Mouse (Mus musculus): Measurements from ENCODE around the gene Siglecg. TPM values are rescaled to one million over a fixed set of nuclear protein-coding genes. Genes with fewer than 3 reads are reported as not detected.

The Siglecg gene
- polyA plus RNA-seq, 1 experiment from 2014 or later, result not detected

DNA sequence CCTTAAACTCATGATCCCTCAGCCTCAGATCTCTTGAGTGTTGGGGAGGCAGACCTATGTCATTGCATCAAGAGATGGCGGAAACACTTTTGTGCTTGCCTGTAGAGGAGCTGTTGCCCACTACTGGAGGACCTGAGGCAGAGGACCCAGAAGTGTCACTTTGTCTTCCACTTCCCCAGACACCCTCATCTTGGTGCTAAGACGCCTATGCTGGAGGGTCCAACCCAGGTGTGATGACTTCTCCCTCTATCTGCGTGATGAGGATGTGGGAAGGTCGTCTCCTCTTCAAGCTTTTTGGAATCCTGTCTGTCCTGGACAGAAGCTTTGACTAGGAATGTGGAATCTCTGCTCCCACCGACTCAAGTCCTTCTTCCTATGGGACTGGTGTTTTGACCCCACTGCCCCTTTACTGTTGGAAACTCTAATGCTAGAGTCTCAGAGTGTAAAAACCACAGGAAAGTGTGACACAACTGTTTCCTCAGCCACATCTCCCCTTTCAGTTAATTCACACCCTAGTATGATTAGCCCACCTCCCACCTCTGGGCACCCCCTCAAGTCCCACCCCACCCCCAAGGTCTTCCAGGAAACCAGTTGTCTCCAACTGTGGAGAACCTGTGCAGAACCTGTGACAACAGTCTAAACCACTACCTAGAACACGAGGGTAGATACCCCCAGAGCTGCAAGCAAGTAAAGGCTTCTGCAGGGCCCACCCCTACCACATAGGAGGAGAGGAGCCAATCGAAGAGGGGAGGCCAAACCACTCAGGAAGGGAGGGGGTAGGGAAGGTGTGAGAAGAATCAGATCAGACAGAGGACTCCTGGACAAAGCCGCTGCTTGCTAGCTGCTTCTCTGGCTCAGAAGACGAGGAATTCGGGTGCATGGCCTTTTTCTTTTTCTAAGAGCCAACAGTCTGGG lies 28.6 kb downstream of the Siglecg start, which contains the start of gene Nkg7:
Gene Nkg7, plus strand, starts transcription at position 733 of the 915 bp plus-strand sequence.
- no peaks in the 10 kb centered on the region for H3K4me1 ChIP-seq (replicated peaks; ENCODE audit: control insufficient read depth, insufficient read depth, low read length)
- H3K27ac ChIP-seq (ENCODE audit: low read depth, low read length), result no peak within 1 kb of the TSS
- no peak within 1 kb of the TSS for H3K9ac ChIP-seq (ENCODE audit: low read depth, low read length)
- DNase-seq (ENCODE audit: low spot score), result no peak
- no peak within 1 kb of the TSS for H3K4me2 ChIP-seq (replicated peaks; ENCODE audit: low read depth, low read length)
- no peak within 1 kb of the TSS for H3K4me3 ChIP-seq (ENCODE audit: low read depth, low read length)
- WGBS, result 74% methylated on average over 10 of the region's 10 CpGs
- no peaks in the 10 kb centered on the region for H3K9me3 ChIP-seq (ENCODE audit: control insufficient read depth, low read length)
- no peak for ATAC-seq (ENCODE audit: low FRiP score)
- H3K27me3 ChIP-seq (ENCODE audit: control insufficient read depth, insufficient read depth, low read length), result no peaks in the 10 kb centered on the region
- no peaks in the 10 kb centered on the region for H3K36me3 ChIP-seq (ENCODE audit: control insufficient read depth, insufficient read depth, low read length)

DNA sequence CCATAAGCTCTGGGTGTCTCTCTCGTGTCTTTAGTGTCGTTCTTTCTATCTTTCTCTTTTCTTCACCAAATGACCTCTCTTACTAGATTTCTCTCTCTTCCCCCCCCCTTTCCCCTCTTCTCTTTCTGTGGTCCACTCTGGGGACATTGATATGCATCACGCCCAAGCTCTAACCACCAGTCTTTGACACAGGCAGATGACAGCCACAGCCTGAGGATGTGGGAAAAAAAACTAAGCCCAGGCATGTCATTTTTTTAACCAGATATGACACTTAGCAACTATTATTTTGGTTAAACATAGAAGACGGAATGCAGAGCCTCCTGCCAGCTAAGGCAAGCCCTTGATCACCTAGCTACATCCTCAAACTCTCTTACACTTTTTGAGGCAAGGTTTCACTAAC lies 30.6 kb downstream of the Siglecg start:
- Histone ChIP-seq H3K4me3 (ENCODE audit: low read depth, low read length) (no peak overlapping the region), H3K9ac (ENCODE audit: low read depth, low read length) (no peak overlapping the region), H3K36me3 (ENCODE audit: control insufficient read depth, insufficient read depth, low read length) (no peaks in the 10 kb centered on the region), H3K27me3 (ENCODE audit: control insufficient read depth, insufficient read depth, low read length) (no peaks in the 10 kb centered on the region), H3K9me3 (ENCODE audit: control insufficient read depth, low read length) (no peaks in the 10 kb centered on the region), H3K4me1 (replicated peaks; ENCODE audit: control insufficient read depth, insufficient read depth, low read length) (no peaks in the 10 kb centered on the region), H3K27ac (ENCODE audit: low read depth, low read length) (no peak overlapping the region), H3K4me2 (replicated peaks; ENCODE audit: low read depth, low read length) (no peak overlapping the region)
- WGBS, result 81% methylated on average over 4 of the region's 4 CpGs
- DNase-seq (ENCODE audit: low spot score) (no peak), ATAC-seq (ENCODE audit: low FRiP score) (no peak)

DNA sequence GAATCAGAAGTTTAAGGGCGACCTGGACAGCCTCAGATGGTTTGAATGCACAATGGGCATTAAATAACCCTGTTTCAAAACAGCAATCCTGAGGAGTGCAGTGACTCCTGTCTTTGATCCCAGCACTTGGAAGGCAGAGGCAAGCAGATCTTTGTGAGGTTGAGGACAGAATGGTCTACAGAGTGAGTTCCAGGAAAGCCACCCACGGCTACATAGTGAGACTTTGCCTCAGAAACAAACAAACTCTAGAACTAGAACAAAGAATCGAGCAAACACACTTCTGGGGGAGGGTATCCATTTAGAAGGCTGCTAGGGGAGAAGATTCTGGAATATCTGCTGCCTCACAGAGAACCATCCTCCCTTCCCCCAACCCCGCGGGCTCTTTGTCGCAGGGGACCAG lies 32.5 kb downstream of the Siglecg start, which contains the start of gene Cldnd2:
Gene Cldnd2, plus strand, starts transcription at position 301 of the 400 bp plus-strand sequence.
- Histone ChIP-seq H3K36me3 (ENCODE audit: control insufficient read depth, insufficient read depth, low read length) (no peaks in the 10 kb centered on the region), H3K4me3 (ENCODE audit: low read depth, low read length) (no peak within 1 kb of the TSS), H3K4me1 (replicated peaks; ENCODE audit: control insufficient read depth, insufficient read depth, low read length) (no peaks in the 10 kb centered on the region), H3K9ac (ENCODE audit: low read depth, low read length) (no peak within 1 kb of the TSS), H3K9me3 (ENCODE audit: control insufficient read depth, low read length) (no peaks in the 10 kb centered on the region), H3K27ac (ENCODE audit: low read depth, low read length) (no peak within 1 kb of the TSS), H3K4me2 (replicated peaks; ENCODE audit: low read depth, low read length) (no peak within 1 kb of the TSS), H3K27me3 (ENCODE audit: control insufficient read depth, insufficient read depth, low read length) (no peaks in the 10 kb centered on the region)
- DNase-seq (ENCODE audit: low spot score) (no peak), ATAC-seq (ENCODE audit: low FRiP score) (no peak)
- WGBS, result 86% methylated on average over 6 of the region's 6 CpGs

DNA sequence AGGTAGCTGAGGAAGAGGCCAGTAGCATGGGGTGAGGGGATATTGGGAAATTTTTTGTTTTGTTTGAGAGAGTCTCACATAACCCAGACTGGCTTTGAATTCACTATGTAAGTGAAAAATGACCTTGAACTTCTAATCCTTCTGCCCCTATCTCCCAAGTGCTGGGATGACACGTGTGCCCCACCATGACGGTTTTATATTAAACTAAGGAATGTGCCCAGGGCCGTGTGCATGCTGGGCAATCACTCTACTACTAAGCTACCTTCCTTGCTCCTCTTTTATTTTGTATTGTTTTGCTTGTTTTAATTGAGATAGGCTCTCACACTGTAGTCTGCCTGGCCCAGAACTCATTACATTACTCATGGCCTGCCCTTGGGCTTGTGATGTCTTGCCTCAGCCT lies 33.1 kb downstream of the Siglecg start:
- H3K9ac ChIP-seq (ENCODE audit: low read depth, low read length), result no peak overlapping the region
- H3K4me1 ChIP-seq (replicated peaks; ENCODE audit: control insufficient read depth, insufficient read depth, low read length), result no peaks in the 10 kb centered on the region
- DNase-seq (ENCODE audit: low spot score) (no peak), ATAC-seq (ENCODE audit: low FRiP score) (no peak)
- H3K27ac ChIP-seq (ENCODE audit: low read depth, low read length), result no peak overlapping the region
- H3K9me3 ChIP-seq (ENCODE audit: control insufficient read depth, low read length), result no peaks in the 10 kb centered on the region
- H3K4me3 ChIP-seq (ENCODE audit: low read depth, low read length), result no peak overlapping the region
- no peaks in the 10 kb centered on the region for H3K36me3 ChIP-seq (ENCODE audit: control insufficient read depth, insufficient read depth, low read length)
- WGBS, result 83% methylated on average over 3 of the region's 3 CpGs
- H3K4me2 ChIP-seq (replicated peaks; ENCODE audit: low read depth, low read length), result no peak overlapping the region
- H3K27me3 ChIP-seq (ENCODE audit: control insufficient read depth, insufficient read depth, low read length), result no peaks in the 10 kb centered on the region

DNA sequence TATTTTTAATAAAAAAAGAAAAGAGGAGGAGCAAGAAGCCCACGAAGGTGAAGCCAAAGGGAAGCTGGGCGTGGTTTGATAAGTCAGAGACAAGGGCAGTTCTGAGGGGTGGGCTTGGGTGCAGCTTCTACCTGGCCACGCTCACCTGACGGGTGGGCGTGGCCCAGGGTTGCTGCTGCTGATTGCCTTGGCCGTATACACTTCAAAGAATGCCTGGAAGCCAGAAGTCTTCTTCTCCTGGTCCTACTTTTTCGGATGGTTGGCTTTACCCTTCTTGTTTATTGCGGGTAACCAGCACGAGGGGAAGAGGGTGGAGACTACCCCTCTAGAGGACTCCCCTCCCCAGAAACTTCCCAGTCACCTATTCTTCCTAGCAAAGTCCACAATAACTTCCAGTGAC lies 34.7 kb downstream of the Siglecg start:
- Histone ChIP-seq H3K27me3 (ENCODE audit: control insufficient read depth, insufficient read depth, low read length) (no peaks in the 10 kb centered on the region), H3K4me3 (ENCODE audit: low read depth, low read length) (peak overlapping the region; percentile 54), H3K9me3 (ENCODE audit: control insufficient read depth, low read length) (no peaks in the 10 kb centered on the region), H3K4me1 (replicated peaks; ENCODE audit: control insufficient read depth, insufficient read depth, low read length) (no peaks in the 10 kb centered on the region), H3K36me3 (ENCODE audit: control insufficient read depth, insufficient read depth, low read length) (no peaks in the 10 kb centered on the region), H3K27ac (ENCODE audit: low read depth, low read length) (peak overlapping the region; percentile 76), H3K9ac (ENCODE audit: low read depth, low read length) (peak overlapping the region; percentile 73), H3K4me2 (replicated peaks; ENCODE audit: low read depth, low read length) (peak overlapping the region; percentile 83)
- WGBS, result 13% methylated on average over 9 of the region's 9 CpGs
- ATAC-seq (ENCODE audit: low FRiP score) (no peak; the same call in 1 of the 2 replicates), DNase-seq (ENCODE audit: low spot score) (no peak)

DNA sequence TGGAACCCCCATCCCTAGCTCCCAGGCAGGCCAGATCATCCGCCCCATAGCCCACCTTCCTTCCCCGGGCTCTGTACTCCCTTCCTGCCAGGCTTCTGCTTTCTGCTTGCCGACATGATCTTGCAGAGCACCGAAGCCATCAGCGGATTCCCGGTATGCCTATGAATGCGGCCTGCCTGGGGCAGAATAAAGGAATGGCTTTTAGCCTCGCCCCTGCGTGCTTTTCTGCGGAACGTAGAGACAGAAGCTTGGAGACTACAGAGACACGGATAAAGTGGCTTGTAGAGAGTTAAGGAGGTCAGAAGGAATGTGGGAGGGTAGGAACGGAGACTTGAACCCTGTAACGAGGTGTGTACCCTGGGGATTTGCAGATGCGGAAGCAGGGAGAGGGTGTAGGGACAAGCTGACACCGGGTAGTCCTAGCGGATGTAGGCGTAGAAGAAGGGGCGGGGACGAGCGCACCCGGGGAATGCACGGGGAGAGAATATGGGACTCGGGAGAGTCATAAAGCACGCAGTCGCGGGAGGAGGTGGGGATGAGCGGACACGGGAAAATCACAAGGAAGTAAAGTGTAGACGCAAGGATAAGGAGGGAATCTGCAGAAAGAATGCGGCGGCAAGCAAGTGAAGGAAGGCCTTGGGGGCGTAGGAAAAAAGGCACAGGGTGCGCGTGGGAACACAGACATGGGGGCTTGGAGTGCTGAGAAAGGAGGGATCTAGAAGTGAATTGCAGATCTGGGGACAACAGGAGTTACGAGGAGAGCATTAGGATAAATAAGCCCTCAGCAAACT lies 35.3 kb downstream of the Siglecg start:
- DNase-seq (ENCODE audit: low spot score) (peak; percentile 75), ATAC-seq (ENCODE audit: low FRiP score) (peak; percentile 88)
- Histone ChIP-seq H3K9me3 (ENCODE audit: control insufficient read depth, low read length) (no peaks in the 10 kb centered on the region), H3K4me1 (replicated peaks; ENCODE audit: control insufficient read depth, insufficient read depth, low read length) (no peaks in the 10 kb centered on the region), H3K27ac (ENCODE audit: low read depth, low read length) (peak overlapping the region; percentile 76), H3K36me3 (ENCODE audit: control insufficient read depth, insufficient read depth, low read length) (no peaks in the 10 kb centered on the region), H3K9ac (ENCODE audit: low read depth, low read length) (peak overlapping the region; percentile 73), H3K4me2 (replicated peaks; ENCODE audit: low read depth, low read length) (peak overlapping the region; percentile 83), H3K27me3 (ENCODE audit: control insufficient read depth, insufficient read depth, low read length) (no peaks in the 10 kb centered on the region), H3K4me3 (ENCODE audit: low read depth, low read length) (peak overlapping the region; percentile 54)
- 1% methylated on average over 36 of the region's 36 CpGs for WGBS

DNA sequence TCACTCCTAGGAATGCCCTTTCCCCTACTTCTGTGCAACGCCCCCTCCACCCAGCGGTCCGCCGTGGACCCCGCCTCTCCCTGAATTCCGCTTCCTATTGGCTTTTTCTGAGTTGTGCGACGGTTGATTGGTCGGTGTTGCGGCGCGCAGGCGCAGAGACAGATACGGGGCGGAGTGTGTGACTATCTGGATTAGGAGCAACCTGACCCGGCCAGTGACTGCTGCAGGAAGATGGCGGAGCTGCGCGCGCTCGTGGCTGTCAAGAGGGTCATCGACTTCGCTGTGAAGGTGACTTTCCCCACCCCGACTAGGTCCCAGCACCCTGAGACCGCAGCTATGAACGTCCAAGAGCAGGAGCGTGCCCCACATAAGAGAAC lies 35.9 kb downstream of the Siglecg start, which contains the start of the genes Etfb and Gm45233:
Gene Etfb, plus strand, starts transcription at position 167 of the 377 bp plus-strand sequence.
Gene Gm45233, plus strand, starts transcription at position 212 of the 377 bp plus-strand sequence.
- H3K27ac ChIP-seq (ENCODE audit: low read depth, low read length), result peak within 1 kb of the TSS; percentile 76
- no peaks in the 10 kb centered on the region for H3K27me3 ChIP-seq (ENCODE audit: control insufficient read depth, insufficient read depth, low read length)
- H3K4me1 ChIP-seq (replicated peaks; ENCODE audit: control insufficient read depth, insufficient read depth, low read length), result no peaks in the 10 kb centered on the region
- peak within 1 kb of the TSS; percentile 73 for H3K9ac ChIP-seq (ENCODE audit: low read depth, low read length)
- no peaks in the 10 kb centered on the region for H3K9me3 ChIP-seq (ENCODE audit: control insufficient read depth, low read length)
- H3K4me3 ChIP-seq (ENCODE audit: low read depth, low read length), result peak within 1 kb of the TSS; percentile 54
- DNase-seq (ENCODE audit: low spot score), result peak; percentile 93
- under 1% methylated on average over 27 of the region's 27 CpGs for WGBS
- H3K36me3 ChIP-seq (ENCODE audit: control insufficient read depth, insufficient read depth, low read length), result no peaks in the 10 kb centered on the region
- peak within 1 kb of the TSS; percentile 83 for H3K4me2 ChIP-seq (replicated peaks; ENCODE audit: low read depth, low read length)
- peak; percentile 97 for ATAC-seq (ENCODE audit: low FRiP score)

DNA sequence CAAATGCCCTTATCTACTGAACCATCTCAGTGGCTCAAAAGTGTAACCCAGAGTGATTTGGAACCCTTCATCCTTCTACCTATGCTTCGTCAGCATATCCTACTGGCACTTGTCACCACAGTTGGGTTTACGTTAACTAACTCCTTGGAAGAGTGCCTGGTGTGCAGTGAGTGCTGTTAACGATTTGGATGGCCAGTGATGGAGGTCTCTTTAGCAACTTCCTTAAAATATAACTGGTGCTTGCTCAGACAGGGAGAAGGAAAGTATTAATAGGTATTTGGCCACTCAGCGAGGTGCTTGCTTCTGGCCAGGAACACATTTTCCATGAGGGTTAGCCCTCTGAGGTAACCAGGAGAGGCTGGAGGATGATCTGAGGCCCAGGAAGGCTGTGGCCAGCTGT lies 39.8 kb downstream of the Siglecg start:
- Histone ChIP-seq H3K4me1 (replicated peaks; ENCODE audit: control insufficient read depth, insufficient read depth, low read length) (no peaks in the 10 kb centered on the region), H3K9me3 (ENCODE audit: control insufficient read depth, low read length) (no peaks in the 10 kb centered on the region), H3K36me3 (ENCODE audit: control insufficient read depth, insufficient read depth, low read length) (no peaks in the 10 kb centered on the region), H3K4me2 (replicated peaks; ENCODE audit: low read depth, low read length) (no peak overlapping the region), H3K27me3 (ENCODE audit: control insufficient read depth, insufficient read depth, low read length) (no peaks in the 10 kb centered on the region), H3K4me3 (ENCODE audit: low read depth, low read length) (no peak overlapping the region), H3K9ac (ENCODE audit: low read depth, low read length) (no peak overlapping the region), H3K27ac (ENCODE audit: low read depth, low read length) (no peak overlapping the region)
- DNase-seq (ENCODE audit: low spot score) (no peak), ATAC-seq (ENCODE audit: low FRiP score) (no peak)
- WGBS, result 98% methylated on average over 4 of the region's 4 CpGs
